8 mouse cellular contexts compared by ENCODE assay signal in the genomic region with DNA sequence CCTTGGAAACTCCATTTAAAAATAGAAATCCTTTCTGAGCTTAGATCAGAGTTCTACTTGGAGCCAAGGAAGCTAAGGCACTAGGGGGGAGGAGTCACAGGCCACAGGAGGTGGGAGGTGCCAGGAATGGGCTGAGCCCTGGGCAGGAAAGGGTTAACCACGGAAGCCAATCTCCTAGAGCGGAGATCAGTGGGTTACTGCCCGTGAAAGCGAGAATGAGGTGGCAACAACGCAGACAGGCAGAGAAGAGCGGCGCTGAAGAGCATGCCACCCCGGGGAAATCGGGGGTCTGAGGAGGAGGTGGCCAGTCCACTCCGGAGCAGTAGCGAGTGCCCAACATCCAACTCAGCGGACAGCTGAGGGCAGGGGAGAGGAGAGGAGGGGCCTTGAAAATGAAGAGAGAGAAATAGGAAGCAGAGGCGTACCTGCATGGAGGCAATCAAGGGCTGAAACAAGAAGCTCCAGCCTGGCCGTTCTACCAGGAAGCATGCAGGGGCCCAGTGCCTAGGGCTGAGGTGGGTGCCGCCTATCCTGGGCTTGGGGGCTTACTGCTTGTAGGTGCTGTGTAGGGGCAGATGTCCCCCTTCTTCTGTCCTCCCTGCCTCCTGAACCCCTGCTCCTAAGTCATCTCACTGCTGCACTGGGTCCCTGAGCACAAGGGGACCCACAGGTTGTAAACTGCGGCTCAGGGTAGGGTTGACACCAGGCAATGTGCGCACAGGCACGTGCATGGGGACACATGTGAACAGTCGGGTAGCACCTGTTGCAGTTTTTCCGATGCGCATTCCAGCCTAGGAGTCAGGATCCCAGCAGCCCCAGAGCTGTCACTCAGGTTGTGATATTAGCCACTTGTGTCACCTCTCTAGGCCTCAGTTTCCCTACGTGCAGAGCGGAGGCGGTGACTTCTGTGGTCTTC. TPM values are rescaled to one million over a fixed set of nuclear protein-coding genes. Genes with fewer than 3 reads are reported as not detected.
DNase-seq lines count a peak whose midpoint lies in the region; ATAC-seq lines count a peak whose summit lies in the region.

No protein-coding gene starts in this region.

- peaks cover 27% of the 10 kb centered on the region for H3K36me3 ChIP-seq in megakaryocyte, embryonic 14.5 days (replicated peaks; ENCODE audit: low read length)
- no peaks in the 10 kb centered on the region; the same call in 1 of the 2 replicates for H3K36me3 ChIP-seq in forebrain, embryonic 11.5 days (ENCODE audit: control insufficient read depth, insufficient read depth, low read length)
- peaks cover 11% of the 10 kb centered on the region for H3K36me3 ChIP-seq in neural tube, embryonic 12.5 days

- peaks cover 20% of the 10 kb centered on the region for H3K9me3 ChIP-seq in megakaryocyte, embryonic 14.5 days
- no peaks in the 10 kb centered on the region for H3K9me3 ChIP-seq in forebrain, embryonic 11.5 days (ENCODE audit: control insufficient read depth, low read length)
- no peaks in the 10 kb centered on the region for H3K9me3 ChIP-seq in neural tube, embryonic 12.5 days

- H3K4me2 ChIP-seq in forebrain, embryonic 11.5 days (ENCODE audit: low read depth, low read length, severe bottlenecking) = peak overlapping the region; percentile 40
- H3K4me2 ChIP-seq in neural tube, embryonic 12.5 days (replicated peaks) = peak overlapping the region; percentile 56

- H3K4me3 ChIP-seq in megakaryocyte, embryonic 14.5 days (replicated peaks) = peak overlapping the region; percentile 91
- 0 out of 2 replicates have a peak overlapping the region, but pooled peaks have one; percentile 10 for H3K4me3 ChIP-seq in forebrain, embryonic 11.5 days (ENCODE audit: low read depth, low read length)
- no peak overlapping the region; the same call in 1 of the 2 replicates for H3K4me3 ChIP-seq in neural tube, embryonic 12.5 days

- no peak overlapping the region for H3K27ac ChIP-seq in forebrain, embryonic 11.5 days (ENCODE audit: low read depth, low read length)
- no peak overlapping the region for H3K27ac ChIP-seq in neural tube, embryonic 12.5 days

- H3K4me1 ChIP-seq in megakaryocyte, embryonic 14.5 days = peaks cover 73% of the 10 kb centered on the region
- H3K4me1 ChIP-seq in forebrain, embryonic 11.5 days (replicated peaks; ENCODE audit: control insufficient read depth, insufficient read depth, low read length) = peaks cover 16% of the 10 kb centered on the region
- H3K4me1 ChIP-seq in neural tube, embryonic 12.5 days = peaks cover 31% of the 10 kb centered on the region

- DNase-seq in forebrain, embryonic 11.5 days (ENCODE audit: low spot score) = no peak
- DNase-seq in kidney, postnatal 10 days = peak; percentile 57
- DNase-seq in left cerebral cortex, adult 11 months (ENCODE audit: low spot score) = no peak
- no peak for DNase-seq in B cell, adult 2 months

- peaks cover 67% of the 10 kb centered on the region for H3K27me3 ChIP-seq in megakaryocyte, embryonic 14.5 days (replicated peaks)
- peaks cover 40% of the 10 kb centered on the region for H3K27me3 ChIP-seq in forebrain, embryonic 11.5 days (ENCODE audit: control insufficient read depth, insufficient read depth, low read length)
- peaks cover 50% of the 10 kb centered on the region for H3K27me3 ChIP-seq in neural tube, embryonic 12.5 days (replicated peaks)

- ATAC-seq in megakaryocyte, adult 5-6 weeks (ENCODE audit: poor library complexity, severe bottlenecking) = no peak
- no peak for ATAC-seq in forebrain, embryonic 11.5 days (replicated peaks; ENCODE audit: low FRiP score)
- no peak for ATAC-seq in neural tube, embryonic 12.5 days (ENCODE audit: low FRiP score, low read depth)
- no peak for ATAC-seq in monocyte, adult 5-6 weeks (replicated peaks; ENCODE audit: insufficient number of reproducible peaks, low FRiP score, low TSS enrichment, poor library complexity, severe bottlenecking)

- 21% methylated on average over 24 of the region's 24 CpGs for WGBS in forebrain, embryonic 11.5 days
- WGBS in neural tube, embryonic 12.5 days = 21% methylated on average over 23 of the region's 24 CpGs

- peak overlapping the region; percentile 37; the same call in 1 of the 2 replicates for H3K9ac ChIP-seq in forebrain, embryonic 11.5 days (ENCODE audit: low read length)
- 0 out of 2 replicates have a peak overlapping the region, but pooled peaks have one; percentile 5 for H3K9ac ChIP-seq in neural tube, embryonic 12.5 days

RNA-seq across cellular contexts. Expression of a gene that starts 0.9 kb away (rescaled TPM):
- 10.8 and 18.1 TPM in 2 replicates for polyA plus RNA-seq in megakaryocyte, embryonic 14.5 days (2012; ENCODE audit: insufficient read depth, low replicate concordance)
- total RNA-seq in megakaryocyte, adult 5-6 weeks (2015) = not detected in 2 replicates
- not detected in 2 replicates for total RNA-seq in megakaryocyte, adult 5-6 weeks (2017)
- not detected in 2 replicates for polyA plus RNA-seq in forebrain, embryonic 11.5 days (2014; fragmentation: Nextera tagmentation; extraction: Ambion mirVana)
- not detected in 2 replicates for polyA plus RNA-seq in neural tube, embryonic 12.5 days (2016; fragmentation: Nextera tagmentation; extraction: Ambion mirVana)
- not detected in 3 replicates for total RNA-seq in monocyte, adult 5-6 weeks (2017)

RNA-seq across cellular contexts. Expression of a gene that starts 12.5 kb away (rescaled TPM):
- 211 and 406 TPM in 2 replicates for polyA plus RNA-seq in megakaryocyte, embryonic 14.5 days (2012; ENCODE audit: insufficient read depth, low replicate concordance)
- 47.9 and 51.3 TPM in 2 replicates for total RNA-seq in megakaryocyte, adult 5-6 weeks (2015)
- total RNA-seq in megakaryocyte, adult 5-6 weeks (2017) = 87.2 and 90.0 TPM in 2 replicates
- 349 and 396 TPM in 2 replicates for polyA plus RNA-seq in forebrain, embryonic 11.5 days (2014; fragmentation: Nextera tagmentation; extraction: Ambion mirVana)
- 487 and 528 TPM in 2 replicates for polyA plus RNA-seq in neural tube, embryonic 12.5 days (2016; fragmentation: Nextera tagmentation; extraction: Ambion mirVana)
- 27.7 to 41.5 TPM (median 37.9 TPM) in 3 replicates for total RNA-seq in monocyte, adult 5-6 weeks (2017)

RNA-seq across cellular contexts. Expression of a gene that starts 21.9 kb away (rescaled TPM):
- 32.5 and 90.9 TPM in 2 replicates for polyA plus RNA-seq in megakaryocyte, embryonic 14.5 days (2012; ENCODE audit: insufficient read depth, low replicate concordance)
- total RNA-seq in megakaryocyte, adult 5-6 weeks (2015) = 13.5 and 14.3 TPM in 2 replicates
- total RNA-seq in megakaryocyte, adult 5-6 weeks (2017) = 10.3 and 11.2 TPM in 2 replicates
- 61.6 and 67.1 TPM in 2 replicates for polyA plus RNA-seq in forebrain, embryonic 11.5 days (2014; fragmentation: Nextera tagmentation; extraction: Ambion mirVana)
- polyA plus RNA-seq in neural tube, embryonic 12.5 days (2016; fragmentation: Nextera tagmentation; extraction: Ambion mirVana) = 62.5 and 64.2 TPM in 2 replicates
- total RNA-seq in monocyte, adult 5-6 weeks (2017) = 8.1 to 17.1 TPM (median 13.3 TPM) in 3 replicates

RNA-seq across cellular contexts. Expression of a gene that starts 34.2 kb away (rescaled TPM):
- 9.1 and 10.8 TPM in 2 replicates for polyA plus RNA-seq in megakaryocyte, embryonic 14.5 days (2012; ENCODE audit: insufficient read depth, low replicate concordance)
- total RNA-seq in megakaryocyte, adult 5-6 weeks (2015) = 110 and 116 TPM in 2 replicates
- total RNA-seq in megakaryocyte, adult 5-6 weeks (2017) = 153 and 155 TPM in 2 replicates
- polyA plus RNA-seq in forebrain, embryonic 11.5 days (2014; fragmentation: Nextera tagmentation; extraction: Ambion mirVana) = 245 and 254 TPM in 2 replicates
- polyA plus RNA-seq in neural tube, embryonic 12.5 days (2016; fragmentation: Nextera tagmentation; extraction: Ambion mirVana) = 197 and 205 TPM in 2 replicates
- total RNA-seq in monocyte, adult 5-6 weeks (2017) = 102 to 117 TPM (median 113 TPM) in 3 replicates

Comparison
In these comparisons a context has a peak if more than half of its experiments do, and no peak if none do; other contexts are left out.
1. RNA of a gene that starts 0.9 kb away (polyA plus RNA-seq): 10.8 to 18.1 TPM in megakaryocyte, embryonic 14.5 days; not detected in forebrain, embryonic 11.5 days and not detected in neural tube, embryonic 12.5 days; every median in the first group is over 10 times any median in the second.